Mouse (Mus musculus) CH12.LX (cell line): ENCODE measurements around the gene Cdk4. TPM values are rescaled to one million over a fixed set of nuclear protein-coding genes. Genes with fewer than 3 reads are reported as not detected.
A peak's percentile ranks its signal among the peaks of the same experiment; 100 is the strongest.
"Not testable (repeated sequence)": the region's sequence is repeated elsewhere in the genome, so short reads cannot be mapped to it uniquely, and the experiment has no call there.

Experiments used
- DNase-seq: peaks from one replicate; pipeline ENCODE4 v3.0.0-alpha.2; 2013; ENCODE audit errors: extremely low read depth
- H3K27ac ChIP-seq: 2 replicates; pipeline ENCODE4 v1.5.1; 2012; ENCODE audit warnings: low read depth, mild to moderate bottlenecking, control low read depth, moderate library complexity; ENCODE audit not compliant: insufficient read depth
- H3K27me3 ChIP-seq: replicated peaks from 2 replicates; pipeline ENCODE3; 2012; ENCODE audit warnings: inconsistent platforms
- H3K36me3 ChIP-seq, 2 experiments: replicated peaks in 1 of 2; 2 replicates each; pipeline versions ENCODE3 to v1.6.1; 2012; ENCODE audit warnings: inconsistent platforms in 1 of 2, low read length in 1 of 2, mild to moderate bottlenecking in 1 of 2, mixed read lengths in 1 of 2, moderate library complexity in 1 of 2; ENCODE audit not compliant: control insufficient read depth in 1 of 2, insufficient read depth in 1 of 2
- H3K4me1 ChIP-seq, 2 experiments: 2 replicates each; pipeline ENCODE4 v1.6.1; 2012; ENCODE audit warnings: inconsistent platforms in 1 of 2, moderate library complexity in 1 of 2; ENCODE audit not compliant: insufficient read depth in 2 of 2, control insufficient read depth in 1 of 2
- H3K4me2 ChIP-seq: 2 replicates; pipeline ENCODE4 v1.6.1; 2012; ENCODE audit warnings: low read depth, mild to moderate bottlenecking, control low read depth; ENCODE audit not compliant: poor library complexity, insufficient read depth, severe bottlenecking
- H3K4me3 ChIP-seq, 3 experiments: fragments of 150-350 bp in 1 of 3; sonication (generic) in 1 of 3; replicated peaks in 1 of 3; 2 replicates each; pipeline versions ENCODE3 to v1.5.1; 2011 to 2012; ENCODE audit warnings: low read depth in 2 of 3, low read length in 2 of 3, mild to moderate bottlenecking in 2 of 3, moderate library complexity in 2 of 3, control low read depth in 1 of 3, improper control_type of control experiment in 1 of 3, inconsistent platforms in 1 of 3, mixed read lengths in 1 of 3; ENCODE audit not compliant: poor library complexity in 1 of 3
- H3K79me2 ChIP-seq: replicated peaks from 2 replicates; pipeline ENCODE4 v1.6.1; 2012; ENCODE audit warnings: mild to moderate bottlenecking, moderate library complexity; ENCODE audit not compliant: control insufficient read depth, poor library complexity, insufficient read depth, severe bottlenecking; ENCODE audit errors: extremely low read depth
- H3K9ac ChIP-seq: 2 replicates; pipeline ENCODE4 v1.6.1; 2012; ENCODE audit warnings: low read depth, mild to moderate bottlenecking, control low read depth, moderate library complexity; ENCODE audit not compliant: insufficient read depth
- H3K9me3 ChIP-seq: replicated peaks from 2 replicates; pipeline ENCODE3; 2012; ENCODE audit warnings: low read length, inconsistent platforms, mixed read lengths
- CHD1 ChIP-seq: IDR thresholded peaks from 2 replicates; pipeline ENCODE4 v1.6.1; 2012; ENCODE audit warnings: low read depth, low read length, improper control_type of control experiment, inconsistent platforms
- CTCF ChIP-seq, 2 experiments: IDR thresholded peaks in 1 of 2; conservative IDR thresholded peaks in 1 of 2; 2 replicates each; pipeline ENCODE4 v1.5.1; 2011 to 2012; ENCODE audit warnings: low read depth in 2 of 2, low read length in 2 of 2, improper control_type of control experiment in 1 of 2, inconsistent platforms in 1 of 2, mild to moderate bottlenecking in 1 of 2, moderate library complexity in 1 of 2
- E2F4 ChIP-seq: IDR thresholded peaks from 2 replicates; pipeline ENCODE4 v1.6.1; 2011; ENCODE audit warnings: low read depth, low read length, improper control_type of control experiment; ENCODE audit not compliant: insufficient replicate concordance
- ELF1 ChIP-seq: IDR thresholded peaks from 2 replicates; pipeline ENCODE4 v1.6.1; 2014; ENCODE audit warnings: low read depth, mild to moderate bottlenecking, inconsistent platforms, low read length, improper control_type of control experiment
- GABPA ChIP-seq: IDR thresholded peaks from 2 replicates; pipeline ENCODE4 v1.6.1; 2012; ENCODE audit warnings: low read depth, low read length, improper control_type of control experiment, inconsistent platforms; ENCODE audit not compliant: insufficient replicate concordance
- JUN ChIP-seq: IDR thresholded peaks from 2 replicates; pipeline ENCODE4 v1.6.1; 2011; ENCODE audit warnings: low read depth, mild to moderate bottlenecking, low read length, improper control_type of control experiment, moderate library complexity; ENCODE audit not compliant: insufficient read depth
- POLR2A ChIP-seq: IDR thresholded peaks from 2 replicates; pipeline ENCODE4 v1.6.1; 2011; ENCODE audit warnings: low read depth, mild to moderate bottlenecking, improper control_type of control experiment, low read length
- RCOR1 ChIP-seq: conservative IDR thresholded peaks from 2 replicates; pipeline ENCODE4 v1.6.1; 2012; ENCODE audit warnings: low read depth, mild to moderate bottlenecking, inconsistent platforms, low read length, improper control_type of control experiment
- SIN3A ChIP-seq: IDR thresholded peaks from 2 replicates; pipeline ENCODE4 v1.6.1; 2012; ENCODE audit warnings: low read length, improper control_type of control experiment, inconsistent platforms
- TCF12 ChIP-seq: IDR thresholded peaks from 2 replicates; pipeline ENCODE4 v1.6.1; 2014; ENCODE audit warnings: low read depth, mild to moderate bottlenecking, inconsistent platforms, low read length, improper control_type of control experiment
- ZKSCAN1 ChIP-seq: IDR thresholded peaks from 2 replicates; pipeline ENCODE4 v1.6.1; 2012; ENCODE audit warnings: low read depth, inconsistent platforms, low read length, improper control_type of control experiment, borderline replicate concordance
- ZNF384 ChIP-seq: IDR thresholded peaks from 2 replicates; pipeline ENCODE4 v1.6.1; 2012; ENCODE audit warnings: low read depth, low read length, improper control_type of control experiment, inconsistent platforms
- dilution Hi-C: fragments of 300-500 bp; cut with MboI; formaldehyde crosslinking; loops from 2 replicates; pipeline ENCODE4 v1.14.3; 2020; ENCODE audit warnings: low sequenced_read_pairs; ENCODE audit not compliant: extremely low pct_unique_long_range_greater_than_20kb, extremely low pct_ligation_motif_present
- in situ Hi-C: fragments of 300-500 bp; cut with MboI; formaldehyde crosslinking; loops from 3 replicates; pipeline ENCODE4 v1.14.3; 2019; ENCODE audit warnings: low sequenced_read_pairs, low pct_ligation_motif_present, low pct_unique_long_range_greater_than_20kb, mixed read lengths
- polyA plus RNA-seq: library from polyadenylated mRNA; unstranded; fragments of >175 nt; gene quantifications from 2 replicates; pipeline ENCODE4 v1.2.1, GENCODE M21; 2012; ENCODE audit warnings: low read depth; ENCODE audit not compliant: insufficient read length
- total RNA-seq, 2 experiments: library from RNA; depleted of rRNA; stranded (reverse); fragments of 300-350 nt in 1 of 2; fragments of >200 nt in 1 of 2; gene quantifications; 2 replicates each; pipeline ENCODE4 v1.2.3; 2012 to 2014

Cdk4 gene
- total and polyA plus RNA-seq, 3 experiments = 257 to 921 (median 864) TPM

GRCm38 (mm10) chr10:127071203-127071602, 7.9 kb downstream of the Cdk4 start:
- Histone ChIP-seq H3K4me2 (peak overlapping the region; percentile 31), H3K9ac (peak overlapping the region; percentile 97)
- no peak for DNase-seq
- TF ChIP-seq CTCF (conservative IDR thresholded peaks at IDR 0.05 in 1 of 2, IDR thresholded peaks at IDR 0.05 in 1 of 2; ENCODE audit: low read depth in 2 of 2, low read length in 2 of 2) = no peak
- no peak for TF ChIP-seq RCOR1
- TF ChIP-seq GABPA = no peak
- no peak for TF ChIP-seq JUN
- TF ChIP-seq ELF1 = no peak
- TF ChIP-seq ZKSCAN1 = no peak
- no peak for TF ChIP-seq SIN3A
- TF ChIP-seq CHD1 = no peak
- no peak for TF ChIP-seq E2F4
- TF ChIP-seq POLR2A = no peak
- TF ChIP-seq TCF12 = no peak
- TF ChIP-seq ZNF384 = no peak
- TF ChIP-seq, all 38 proteins: peak for 0
- no peaks in the 10 kb centered on the region for H3K9me3 ChIP-seq
- no peak overlapping the region for H3K27ac ChIP-seq
- in situ Hi-C loops (no loop called here), dilution Hi-C loops (no loop called here)
- H3K27me3 ChIP-seq = no peaks in the 10 kb centered on the region
- peaks cover 11% of the 10 kb centered on the region; the same call in 1 of the 2 replicates for H3K79me2 ChIP-seq
- H3K36me3 ChIP-seq = peaks cover 24 to 25% of the 10 kb centered on the region in 2 experiments
- peaks cover 7 to 33% of the 10 kb centered on the region in 2 experiments; a peak in 3 of 4 replicates for H3K4me1 ChIP-seq
- peak overlapping the region; percentile 2 to 87 (median 86) for H3K4me3 ChIP-seq

DNA sequence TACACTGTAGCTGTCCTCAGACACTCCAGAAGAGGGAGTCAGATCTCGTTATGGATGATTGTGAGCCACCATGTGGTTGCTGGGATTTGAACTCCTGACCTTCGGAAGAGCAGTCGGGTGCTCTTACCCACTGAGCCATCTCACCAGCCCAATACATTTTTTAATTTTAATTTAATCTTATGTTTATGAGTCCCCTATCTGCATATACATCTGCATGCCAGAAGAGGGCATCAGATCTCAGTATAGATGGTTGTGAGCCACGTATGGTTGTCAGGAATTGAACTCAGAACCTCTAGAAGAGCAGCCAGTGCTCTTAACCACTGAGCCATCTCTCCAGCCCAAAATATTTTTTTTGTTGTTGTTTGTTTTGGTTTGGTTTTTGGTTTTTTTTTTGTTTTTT, 8.9 kb downstream of the Cdk4 start:
- peak in 1 of 2 experiments; percentile 7; a peak in 1 of 4 replicates for TF ChIP-seq CTCF (conservative IDR thresholded peaks at IDR 0.05 in 1 of 2, IDR thresholded peaks at IDR 0.05 in 1 of 2; ENCODE audit: low read depth in 2 of 2, low read length in 2 of 2)
- peaks cover 11% of the 10 kb centered on the region for H3K79me2 ChIP-seq
- H3K36me3 ChIP-seq = peaks cover 15% of the 10 kb centered on the region in 2 experiments
- H3K4me2 ChIP-seq, H3K4me3 ChIP-seq, in situ Hi-C loops, dilution Hi-C loops, H3K9me3 ChIP-seq, H3K27me3 ChIP-seq, H3K27ac ChIP-seq, H3K9ac ChIP-seq, DNase-seq: not testable (repeated sequence)
- peaks cover 9 to 36% of the 10 kb centered on the region in 2 experiments; a peak in 3 of 4 replicates for H3K4me1 ChIP-seq

GRCm38 (mm10) chr10:127072969-127073368, 9.6 kb downstream of the Cdk4 start:
- DNase-seq, H3K9me3 ChIP-seq, in situ Hi-C loops, H3K4me2 ChIP-seq, H3K27ac ChIP-seq, H3K27me3 ChIP-seq, dilution Hi-C loops, H3K4me3 ChIP-seq, H3K9ac ChIP-seq: not testable (repeated sequence)
- Histone ChIP-seq H3K36me3 (peaks cover 8 to 14% of the 10 kb centered on the region in 2 experiments), H3K79me2 (peaks cover 11% of the 10 kb centered on the region), H3K4me1 (peaks cover 9 to 39% of the 10 kb centered on the region in 2 experiments; a peak in 3 of 4 replicates)
